In genomic region chr7:71546606-71547213, GRCm38 (mm10) we compare ENCODE assay signal across 29 mouse cellular contexts.
DNase-seq lines count a peak whose midpoint lies in the region; ATAC-seq lines count a peak whose summit lies in the region.
"Had no signal": no experiment of that assay in that cellular context is flagged by ENCODE, and none has a peak within 500 bp of the region (broad histone marks: within the 10 kb centered on the region; RNA-seq: fewer than 3 reads in every experiment).

No protein-coding gene starts in this region.

- no peaks in the 10 kb centered on the region for H3K4me1 ChIP-seq in forebrain, embryonic 12.5 days
- peaks cover 9% of the 10 kb centered on the region for H3K4me1 ChIP-seq in limb, embryonic 10.5 days
- no peaks in the 10 kb centered on the region for H3K4me1 ChIP-seq in limb, embryonic 15.5 days
- H3K4me1 ChIP-seq: embryonic facial prominence, embryonic 12.5 days; heart, embryonic 13.5 days; hindbrain, embryonic 15.5 days; liver, embryonic 12.5 days; midbrain, embryonic 13.5 days had no signal

- no peaks in the 10 kb centered on the region for H3K9me3 ChIP-seq in forebrain, embryonic 12.5 days
- H3K9me3 ChIP-seq in limb, embryonic 10.5 days (replicated peaks) = no peaks in the 10 kb centered on the region
- no peaks in the 10 kb centered on the region for H3K9me3 ChIP-seq in limb, embryonic 15.5 days
- H3K9me3 ChIP-seq: embryonic facial prominence, embryonic 12.5 days; heart, embryonic 13.5 days; hindbrain, embryonic 15.5 days; liver, embryonic 12.5 days had no signal

- H3K36me3 ChIP-seq in forebrain, embryonic 12.5 days (replicated peaks) = no peaks in the 10 kb centered on the region
- no peaks in the 10 kb centered on the region for H3K36me3 ChIP-seq in limb, embryonic 10.5 days
- no peaks in the 10 kb centered on the region for H3K36me3 ChIP-seq in limb, embryonic 15.5 days
- H3K36me3 ChIP-seq: embryonic facial prominence, embryonic 12.5 days; heart, embryonic 13.5 days; hindbrain, embryonic 15.5 days; liver, embryonic 12.5 days; midbrain, embryonic 13.5 days had no signal

- no peak overlapping the region for H3K4me2 ChIP-seq in forebrain, embryonic 12.5 days
- H3K4me2 ChIP-seq in limb, embryonic 15.5 days = no peak overlapping the region
- H3K4me2 ChIP-seq: embryonic facial prominence, embryonic 12.5 days; heart, embryonic 13.5 days; hindbrain, embryonic 15.5 days; liver, embryonic 12.5 days; midbrain, embryonic 13.5 days had no signal

- H3K27ac ChIP-seq in forebrain, embryonic 12.5 days = no peak overlapping the region
- peak overlapping the region; percentile 57; the same call in 1 of the 2 replicates for H3K27ac ChIP-seq in limb, embryonic 10.5 days
- no peak overlapping the region for H3K27ac ChIP-seq in limb, embryonic 15.5 days
- H3K27ac ChIP-seq: embryonic facial prominence, embryonic 12.5 days; heart, embryonic 13.5 days; hindbrain, embryonic 15.5 days; liver, embryonic 12.5 days; midbrain, embryonic 13.5 days had no signal

- WGBS in forebrain, embryonic 12.5 days = 53% methylated on average over 6 of the region's 6 CpGs
- WGBS in limb, embryonic 10.5 days = 50% methylated on average over 6 of the region's 6 CpGs
- WGBS in limb, embryonic 15.5 days = 32% methylated on average over 6 of the region's 6 CpGs

- no peak overlapping the region for H3K9ac ChIP-seq in forebrain, embryonic 12.5 days
- no peak overlapping the region for H3K9ac ChIP-seq in limb, embryonic 15.5 days
- H3K9ac ChIP-seq: embryonic facial prominence, embryonic 12.5 days; heart, embryonic 13.5 days; hindbrain, embryonic 15.5 days; liver, embryonic 12.5 days; liver, postnatal 0 days; midbrain, embryonic 13.5 days had no signal

- peak; percentile 68; the same call in 1 of the 2 replicates for ATAC-seq in forebrain, embryonic 12.5 days (ENCODE audit: low FRiP score)
- 0 out of 2 replicates have a peak, but pooled peaks have one; percentile 40 for ATAC-seq in limb, embryonic 15.5 days (ENCODE audit: insufficient number of reproducible peaks, low FRiP score, low TSS enrichment, low read depth)
- ATAC-seq: inflammation-experienced regulatory T-cells, adult 6 months; liver, embryonic 12.5 days; liver, postnatal 0 days; midbrain, embryonic 13.5 days; Patski had no signal

- H3K4me3 ChIP-seq in forebrain, embryonic 12.5 days (replicated peaks) = no peak overlapping the region
- H3K4me3 ChIP-seq in limb, embryonic 10.5 days = no peak overlapping the region
- no peak overlapping the region for H3K4me3 ChIP-seq in limb, embryonic 15.5 days
- H3K4me3 ChIP-seq: embryonic facial prominence, embryonic 12.5 days; heart, embryonic 13.5 days; hindbrain, embryonic 15.5 days; liver, embryonic 12.5 days; midbrain, embryonic 13.5 days had no signal

- peak; percentile 12 for DNase-seq in embryo, embryonic 11 days
- DNase-seq in embryo, embryonic 9.5 days (ENCODE audit: extremely low spot score) = no peak
- DNase-seq in limb, embryonic 10.5 days (ENCODE audit: low spot score) = no peak
- no peak for DNase-seq in layer of hippocampus, postnatal 10 days (ENCODE audit: low spot score in 2 of 2)
- no peak for DNase-seq in adrenal gland, adult (ENCODE audit: inconsistent age in 2 of 2, low spot score in 1 of 2)
- DNase-seq in cerebellum, adult 8-10 months = no peak
- DNase-seq: adrenal gland, postnatal 14 days; cerebellum, adult 18-20 months; cerebellum, postnatal 14 days; gastrocnemius, postnatal 10 days; heart, postnatal 10 days; kidney, adult 8-10 months; kidney, postnatal 10 days; liver, postnatal 0 days; lung, postnatal 36 days; right cerebral cortex, adult 18-20 months; spleen, adult 18-20 months; thymus, adult 18-20 months; thymus, postnatal 25 days had no signal

- H3K27me3 ChIP-seq in forebrain, embryonic 12.5 days = no peaks in the 10 kb centered on the region
- H3K27me3 ChIP-seq in limb, embryonic 10.5 days (ENCODE audit: low read depth, poor library complexity, severe bottlenecking) = no peaks in the 10 kb centered on the region
- H3K27me3 ChIP-seq in limb, embryonic 15.5 days = no peaks in the 10 kb centered on the region
- H3K27me3 ChIP-seq: CH12.LX; embryonic facial prominence, embryonic 12.5 days; heart, embryonic 13.5 days; hindbrain, embryonic 15.5 days; liver, embryonic 12.5 days; midbrain, embryonic 13.5 days; Patski had no signal
